Mouse (Mus musculus) megakaryocyte-erythroid progenitor cell, adult 5 weeks (primary cell): ENCODE results near the gene 4930544G11Rik. TPM values are rescaled to one million over a fixed set of nuclear protein-coding genes. Genes with fewer than 3 reads are reported as not detected.

Experiments used
- polyA plus RNA-seq: library from polyadenylated mRNA; stranded (reverse); fragments of >175 nt; gene quantifications from 2 replicates; pipeline ENCODE4 v1.2.3, GENCODE M21; 2012

4930544G11Rik gene
- not detected in 2 replicates for polyA plus RNA-seq

DNA sequence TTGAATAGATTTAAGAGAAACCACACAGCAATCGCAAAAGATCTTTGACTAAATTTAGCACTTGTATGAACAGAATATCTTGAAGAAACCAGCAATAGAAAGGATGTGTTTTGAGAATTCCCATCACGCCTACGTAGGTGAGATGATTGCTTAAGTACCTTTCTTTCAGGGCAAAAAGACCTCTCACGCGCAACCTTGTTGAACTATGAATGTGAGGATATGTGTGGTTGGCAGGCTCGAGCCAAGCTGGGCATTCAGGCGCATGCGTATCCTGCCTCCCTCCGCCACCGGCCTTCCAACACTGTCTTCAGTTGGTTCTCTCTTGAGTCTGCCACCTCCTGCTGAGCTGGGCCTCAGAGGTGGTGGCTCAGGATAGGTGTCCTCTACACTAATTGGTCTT is at the start of gene 4930544G11Rik:
4930544G11Rik (plus strand) TSS at position 301 of the 400 bp plus-strand sequence.

Other genes with a start within 250 kb of the 4930544G11Rik start
- gene Prdm5, start 173.6 kb upstream of the 4930544G11Rik start, polyA plus RNA-seq: 2.0 and 2.1 TPM in 2 replicates